Mouse (Mus musculus) retina, postnatal 7 days (tissue): Measurements from ENCODE around the gene 1700024P04Rik.

Source experiments
- DNase-seq: peaks from one replicate; pipeline ENCODE4 v3.0.0-alpha.2; 2012; ENCODE audit warnings: low read depth, low spot score

The 1700024P04Rik gene

DNA sequence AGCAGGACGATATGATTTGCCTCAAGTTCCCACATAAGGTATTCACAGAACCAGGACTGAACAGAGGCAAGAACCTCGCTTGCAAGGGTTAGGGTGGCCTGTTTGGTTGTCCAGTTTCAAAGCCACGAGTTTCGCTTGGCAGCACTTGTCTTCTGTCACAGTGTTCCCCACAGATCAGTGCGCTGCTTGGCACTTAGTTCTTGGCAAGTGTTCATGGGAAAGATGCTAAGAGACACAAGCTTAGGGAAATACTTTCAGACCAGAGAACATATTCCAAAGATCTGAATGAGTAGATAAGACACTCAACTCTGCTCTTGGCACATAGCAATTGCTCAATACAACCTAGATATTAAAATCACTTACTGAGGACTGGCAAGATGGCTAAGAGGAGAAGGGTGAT lies 17.8 kb downstream of the 1700024P04Rik start:
- no peak for DNase-seq

DNA sequence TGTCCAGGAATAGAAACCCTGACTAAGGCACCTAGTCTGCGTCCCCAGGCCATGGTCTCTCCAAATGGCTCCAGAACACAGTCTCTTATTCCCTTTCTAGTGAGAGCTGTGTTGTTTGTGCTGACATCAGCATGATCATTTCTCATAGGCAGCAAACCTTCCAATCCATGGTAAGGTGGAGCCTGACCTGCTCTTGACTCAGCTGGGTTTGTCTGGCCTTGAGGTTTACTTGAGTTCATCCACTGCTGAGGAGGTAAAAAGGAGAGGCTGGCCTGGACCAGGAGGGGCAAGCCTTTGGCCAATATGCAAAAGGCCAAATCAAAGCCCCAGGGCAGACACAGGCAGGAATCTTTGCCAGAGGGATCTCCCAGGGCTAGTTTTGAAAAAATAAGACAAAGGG lies 20.8 kb downstream of the 1700024P04Rik start:
- no peak for DNase-seq

DNA sequence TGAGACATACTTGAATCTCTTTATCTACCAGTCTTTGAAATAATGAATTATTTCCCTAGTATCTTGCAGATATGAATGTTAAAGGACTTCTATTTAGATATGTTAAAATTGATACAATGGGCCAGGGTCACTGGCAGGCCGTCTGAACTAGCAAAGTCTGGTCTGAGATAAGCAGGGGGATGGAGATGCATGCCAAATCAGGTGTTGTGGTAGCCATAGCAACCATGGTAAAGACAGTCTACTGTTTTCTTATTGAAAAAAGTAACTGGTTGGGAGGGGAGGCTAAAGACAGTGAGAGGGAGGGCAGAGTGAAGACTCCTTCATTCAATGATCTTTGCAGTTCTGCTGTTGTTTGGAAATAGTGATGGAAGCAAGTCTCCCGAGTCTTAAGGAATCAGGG lies 26.2 kb downstream of the 1700024P04Rik start:
- no peak for DNase-seq

GRCm38 (mm10) chr13:98956209-98956608 lies 28.2 kb downstream of the 1700024P04Rik start:
- no peak for DNase-seq

GRCm38 (mm10) chr13:98955676-98956075 lies 28.7 kb downstream of the 1700024P04Rik start:
- DNase-seq: no peak

GRCm38 (mm10) chr13:98955226-98955625 lies 29.1 kb downstream of the 1700024P04Rik start:
- no peak for DNase-seq

- no peak for DNase-seq
Measured at GRCm38 (mm10) chr13:98953830-98954229, 30.5 kb downstream of the 1700024P04Rik start.

DNA sequence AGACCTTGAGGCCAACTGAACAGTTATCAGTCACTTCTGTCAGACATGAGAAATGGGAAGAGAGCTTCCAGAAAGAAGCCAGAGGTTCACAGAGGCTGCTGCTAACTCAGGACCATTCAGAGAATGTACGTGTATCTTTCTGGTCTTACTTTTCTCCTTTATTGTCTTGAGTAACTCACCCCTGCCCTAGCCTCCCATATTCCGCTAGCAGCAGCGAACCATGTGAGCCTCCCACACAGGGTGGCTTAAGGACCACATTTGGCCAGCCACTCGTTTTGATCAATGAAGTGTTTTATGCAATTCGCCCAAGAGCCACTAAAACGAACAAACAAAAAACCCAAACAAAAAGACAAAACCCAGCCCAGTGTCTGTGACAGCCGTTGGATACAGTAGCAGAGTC lies 32.4 kb downstream of the 1700024P04Rik start:
- DNase-seq: no peak

- DNase-seq: no peak
Measured at GRCm38 (mm10) chr13:98948146-98948545, 36.2 kb downstream of the 1700024P04Rik start.

- no peak for DNase-seq
Measured at GRCm38 (mm10) chr13:98946434-98946833, 37.9 kb downstream of the 1700024P04Rik start.

DNA sequence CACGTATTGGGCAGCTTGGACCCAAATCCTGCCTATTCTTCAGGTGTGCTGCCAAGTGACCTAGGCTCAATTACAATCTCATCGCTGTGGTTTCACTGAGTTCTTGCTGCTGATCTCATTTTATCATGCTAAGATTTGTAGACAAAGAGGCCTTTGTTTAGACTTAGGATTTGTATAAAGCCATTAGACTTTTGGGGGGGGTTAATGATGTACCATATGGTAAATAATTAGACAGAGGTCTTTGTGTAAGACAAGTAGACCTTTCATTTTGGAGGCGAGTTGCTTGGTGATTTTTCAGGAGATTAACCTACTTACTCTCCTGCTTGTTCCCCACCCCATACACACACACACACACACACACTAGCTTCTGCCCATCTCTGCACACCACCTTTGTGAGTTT lies 38.5 kb downstream of the 1700024P04Rik start:
- DNase-seq: no peak

DNA sequence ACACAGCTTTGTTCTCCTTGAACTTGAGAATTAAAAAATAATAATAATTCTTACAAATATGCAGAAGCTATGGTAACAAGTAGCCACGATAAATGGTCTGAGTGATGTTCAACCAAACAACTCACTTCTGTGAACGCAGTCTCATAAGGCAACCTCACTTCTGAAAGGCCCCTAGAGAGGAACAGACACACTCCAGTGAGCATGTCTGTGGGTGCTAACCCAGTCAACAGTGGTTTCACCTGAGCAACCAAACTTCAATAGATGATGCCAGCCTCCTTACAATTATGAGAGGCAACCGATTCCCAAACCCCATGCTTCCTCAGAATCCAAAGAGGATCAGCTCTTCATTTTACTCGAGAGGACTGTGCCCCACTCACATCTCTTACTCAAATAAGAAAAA lies 39.0 kb downstream of the 1700024P04Rik start:
- DNase-seq: no peak

- DNase-seq: no peak
Measured at GRCm38 (mm10) chr13:98944620-98945081, 39.7 kb downstream of the 1700024P04Rik start.

DNA sequence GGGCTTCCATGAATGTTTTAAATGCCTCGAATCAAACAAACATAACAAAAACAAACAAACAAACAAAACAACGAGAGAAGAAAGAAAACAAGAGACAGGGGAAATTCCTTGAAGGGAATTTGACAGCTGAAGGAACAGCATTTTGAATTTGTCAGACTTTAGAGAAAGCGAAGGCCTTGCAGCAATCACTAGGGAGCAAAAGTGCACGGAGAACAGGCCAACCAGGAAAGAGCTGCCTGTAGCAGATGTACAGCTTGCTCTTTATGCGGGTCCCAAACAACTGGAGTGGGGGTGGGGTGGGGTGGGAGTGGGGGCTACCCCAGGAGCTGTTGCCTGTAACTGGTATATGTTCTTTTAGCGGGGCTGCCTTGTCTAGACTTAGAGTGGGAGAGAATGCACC lies 42.0 kb downstream of the 1700024P04Rik start:
- no peak for DNase-seq

GRCm38 (mm10) chr13:98941829-98942343 lies 42.5 kb downstream of the 1700024P04Rik start:
- DNase-seq: no peak

DNA sequence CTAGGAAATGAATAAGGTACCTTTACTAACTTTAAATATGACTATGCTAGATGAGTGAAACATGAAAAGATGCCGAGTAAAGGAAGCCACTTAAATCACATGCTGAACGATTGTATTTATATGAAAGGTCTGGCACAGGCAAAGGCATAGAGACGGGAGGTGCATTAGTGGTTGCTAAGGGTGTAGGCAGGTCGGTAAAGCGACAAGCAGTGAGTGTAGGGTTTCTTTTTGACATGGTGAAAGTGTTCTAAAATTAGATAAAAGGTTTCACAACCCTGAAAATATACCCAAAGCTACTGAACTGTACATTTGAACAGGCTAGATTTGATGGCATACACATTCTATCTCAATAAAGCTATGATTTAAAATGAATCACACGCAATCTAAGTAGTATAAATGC lies 47.3 kb downstream of the 1700024P04Rik start:
- DNase-seq: no peak
